ENCODE assay signal across 25 mouse cellular contexts in the genomic region with DNA sequence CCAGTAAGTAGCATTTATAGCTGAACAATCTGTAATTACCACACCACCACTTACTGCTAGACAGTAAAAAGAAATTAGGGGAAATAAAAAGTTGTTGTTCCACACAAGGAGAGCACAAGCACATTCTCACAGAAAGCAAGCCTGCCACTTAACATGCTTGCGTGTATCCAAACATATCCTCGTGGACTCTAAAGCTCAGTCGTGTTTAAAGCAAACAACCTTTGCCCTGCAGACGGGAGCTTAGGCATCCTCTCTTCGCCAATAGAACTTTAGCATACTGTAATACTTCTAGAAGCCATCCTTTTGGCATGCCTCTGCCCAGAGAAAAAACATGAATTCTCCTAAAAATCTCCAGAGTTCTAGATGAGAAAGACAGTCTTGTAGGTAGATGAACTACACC.
"Had no signal": no experiment of that assay in that cellular context is flagged by ENCODE, and none has a peak within 500 bp of the region (broad histone marks: within the 10 kb centered on the region; RNA-seq: fewer than 3 reads in every experiment).

No protein-coding gene starts in this region.

- DNase-seq: gastrocnemius, adult 2 months; gastrocnemius, postnatal 10 days; gastrocnemius, postnatal 25 days; heart, adult 18-20 months; heart, postnatal 10 days; heart, postnatal 4 days; kidney, adult 11 months; kidney, adult 2 months; kidney, adult 9 months; kidney, postnatal 14 days; kidney, postnatal 36 days; layer of hippocampus, adult 9-11 months; layer of hippocampus, postnatal 36 days; left cerebral cortex, postnatal 4 days had no signal

- H3K9ac ChIP-seq: heart, embryonic 12.5 days; hindbrain, embryonic 13.5 days; hindbrain, embryonic 15.5 days; kidney, embryonic 15.5 days; limb, embryonic 13.5 days; limb, embryonic 15.5 days had no signal

- H3K27me3 ChIP-seq: heart, embryonic 12.5 days; hindbrain, embryonic 13.5 days; hindbrain, embryonic 15.5 days; kidney, embryonic 15.5 days; limb, embryonic 13.5 days; limb, embryonic 15.5 days had no signal

- ATAC-seq: hindbrain, postnatal 0 days; intestine, embryonic 16.5 days had no signal

- H3K9me3 ChIP-seq: heart, embryonic 10.5 days; heart, embryonic 12.5 days; hindbrain, embryonic 10.5 days; hindbrain, embryonic 13.5 days; hindbrain, embryonic 15.5 days; kidney, embryonic 15.5 days; limb, embryonic 13.5 days; limb, embryonic 15.5 days had no signal

- H3K27ac ChIP-seq: gastrocnemius, adult 2 months; heart, embryonic 10.5 days; hindbrain, embryonic 10.5 days; hindbrain, embryonic 13.5 days; hindbrain, embryonic 15.5 days; hindbrain, postnatal 0 days; kidney, embryonic 15.5 days; kidney, postnatal 0 days; limb, embryonic 13.5 days; limb, embryonic 15.5 days had no signal

- H3K36me3 ChIP-seq: hindbrain, embryonic 10.5 days; hindbrain, embryonic 13.5 days; hindbrain, embryonic 15.5 days; kidney, embryonic 15.5 days; limb, embryonic 13.5 days; limb, embryonic 15.5 days had no signal

- H3K4me1 ChIP-seq: heart, embryonic 10.5 days; heart, embryonic 12.5 days; hindbrain, embryonic 10.5 days; hindbrain, embryonic 13.5 days; hindbrain, embryonic 15.5 days; kidney, embryonic 15.5 days; limb, embryonic 13.5 days; limb, embryonic 15.5 days had no signal

- H3K4me3 ChIP-seq: gastrocnemius, adult 2 months; heart, embryonic 10.5 days; heart, embryonic 12.5 days; hindbrain, embryonic 10.5 days; hindbrain, embryonic 13.5 days; hindbrain, embryonic 15.5 days; kidney, embryonic 15.5 days; limb, embryonic 13.5 days; limb, embryonic 15.5 days had no signal

- H3K4me2 ChIP-seq: heart, embryonic 12.5 days; hindbrain, embryonic 13.5 days; hindbrain, embryonic 15.5 days; kidney, embryonic 15.5 days; limb, embryonic 13.5 days; limb, embryonic 15.5 days had no signal
